In the genomic region with DNA sequence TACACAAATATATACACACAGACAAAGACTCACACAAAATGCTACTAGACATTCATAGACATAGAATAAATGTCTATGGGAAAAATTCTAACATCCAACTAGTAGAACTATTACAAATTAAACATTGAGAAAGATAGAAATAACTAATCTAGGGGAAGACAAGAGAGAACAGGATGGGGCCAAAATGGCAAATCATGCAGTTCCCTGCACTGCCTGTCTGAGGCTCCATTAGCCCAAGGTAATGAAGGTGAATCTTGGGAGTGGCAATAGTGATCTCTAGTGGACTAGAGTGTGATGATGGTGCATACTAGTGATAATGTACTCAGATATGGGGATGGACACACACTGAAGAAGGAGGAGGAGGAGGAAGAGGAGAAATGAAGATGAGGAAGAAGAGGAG, we compare ENCODE assay signal across 30 mouse cellular contexts. TPM values are rescaled to one million over a fixed set of nuclear protein-coding genes. Genes with fewer than 3 reads are reported as not detected.
DNase-seq lines count a peak whose midpoint lies in the region; ATAC-seq and TF ChIP-seq lines count a peak whose summit lies in the region.
"Had no signal": no experiment of that assay in that cellular context is flagged by ENCODE, and none has a peak within 500 bp of the region (broad histone marks: within the 10 kb centered on the region; RNA-seq: fewer than 3 reads in every experiment).

No protein-coding gene starts in this region.

- no peak overlapping the region for H3K27ac ChIP-seq in forebrain, postnatal 0 days (ENCODE audit: low read depth, low read length)
- no peak overlapping the region for H3K27ac ChIP-seq in forebrain, embryonic 13.5 days
- H3K27ac ChIP-seq in kidney, adult 2 months (ENCODE audit: insufficient read depth, low read depth, low read length) = no peak overlapping the region
- no peak overlapping the region for H3K27ac ChIP-seq in lung, postnatal 0 days (ENCODE audit: low read length)
- H3K27ac ChIP-seq in stomach, postnatal 0 days (replicated peaks) = no peak overlapping the region
- H3K27ac ChIP-seq: embryonic facial prominence, embryonic 13.5 days; forebrain, embryonic 10.5 days; hindbrain, embryonic 14.5 days; liver, embryonic 15.5 days; lung, embryonic 15.5 days; midbrain, embryonic 13.5 days had no signal

- no peaks in the 10 kb centered on the region for H3K27me3 ChIP-seq in forebrain, postnatal 0 days (ENCODE audit: insufficient read depth, low read length)
- H3K27me3 ChIP-seq in forebrain, embryonic 13.5 days = no peaks in the 10 kb centered on the region
- H3K27me3 ChIP-seq in kidney, adult 2 months (replicated peaks; ENCODE audit: control insufficient read depth, insufficient read depth, low read length) = no peaks in the 10 kb centered on the region
- H3K27me3 ChIP-seq in lung, postnatal 0 days (replicated peaks; ENCODE audit: insufficient read depth, low read length) = no peaks in the 10 kb centered on the region
- no peaks in the 10 kb centered on the region for H3K27me3 ChIP-seq in stomach, postnatal 0 days (ENCODE audit: control insufficient read depth, insufficient read depth, low read length)
- H3K27me3 ChIP-seq: embryonic facial prominence, embryonic 13.5 days; liver, embryonic 15.5 days; lung, embryonic 15.5 days; megakaryocyte, embryonic 14.5 days; midbrain, embryonic 13.5 days had no signal

- no peak for DNase-seq in forebrain, postnatal 0 days
- DNase-seq in kidney, adult 2 months = no peak
- no peak for DNase-seq in kidney, postnatal 14 days
- DNase-seq in lung, postnatal 0 days (ENCODE audit: low spot score) = no peak
- DNase-seq in lung, postnatal 14 days = no peak
- no peak for DNase-seq in stomach, postnatal 0 days (ENCODE audit: low spot score)
- no peak for DNase-seq in gastrocnemius, postnatal 14 days
- DNase-seq: adrenal gland, postnatal 14 days; cerebellum, adult 11-12 months; cerebellum, adult 9-11 months; heart, postnatal 4 days; kidney, postnatal 36 days; layer of hippocampus, postnatal 36 days; left cerebral cortex, postnatal 4 days; lung, postnatal 4 days; right cerebral cortex, adult 18-20 months; spleen, adult 18-20 months; thymus, adult 2 months; thymus, postnatal 36 days had no signal

- H3K9me3 ChIP-seq in forebrain, postnatal 0 days (ENCODE audit: low read length) = no peaks in the 10 kb centered on the region
- no peaks in the 10 kb centered on the region for H3K9me3 ChIP-seq in forebrain, embryonic 13.5 days (replicated peaks)
- no peaks in the 10 kb centered on the region for H3K9me3 ChIP-seq in lung, postnatal 0 days (ENCODE audit: low read length)
- H3K9me3 ChIP-seq in stomach, postnatal 0 days (ENCODE audit: control insufficient read depth, low read length) = no peaks in the 10 kb centered on the region
- H3K9me3 ChIP-seq: liver, embryonic 15.5 days; lung, embryonic 15.5 days; midbrain, embryonic 13.5 days had no signal

- no peak for ATAC-seq in forebrain, postnatal 0 days
- no peak for ATAC-seq in forebrain, embryonic 13.5 days
- ATAC-seq in lung, postnatal 0 days = no peak
- ATAC-seq in stomach, postnatal 0 days (ENCODE audit: low FRiP score, low TSS enrichment) = no peak
- ATAC-seq: forebrain, embryonic 16.5 days; midbrain, embryonic 13.5 days had no signal

- no peak overlapping the region for H3K9ac ChIP-seq in forebrain, postnatal 0 days
- H3K9ac ChIP-seq in forebrain, embryonic 13.5 days = no peak overlapping the region
- no peak overlapping the region for H3K9ac ChIP-seq in lung, postnatal 0 days (replicated peaks; ENCODE audit: low read depth)
- no peak overlapping the region for H3K9ac ChIP-seq in stomach, postnatal 0 days (ENCODE audit: low read length)
- H3K9ac ChIP-seq: embryonic facial prominence, embryonic 13.5 days; hindbrain, embryonic 14.5 days; liver, embryonic 15.5 days; lung, embryonic 15.5 days; midbrain, embryonic 13.5 days had no signal

- no peak overlapping the region for H3K4me2 ChIP-seq in forebrain, postnatal 0 days (ENCODE audit: low read depth)
- H3K4me2 ChIP-seq in forebrain, embryonic 13.5 days = no peak overlapping the region
- H3K4me2 ChIP-seq in lung, postnatal 0 days (replicated peaks; ENCODE audit: low read depth, low read length) = no peak overlapping the region
- H3K4me2 ChIP-seq in stomach, postnatal 0 days (replicated peaks; ENCODE audit: low read depth) = no peak overlapping the region
- H3K4me2 ChIP-seq: embryonic facial prominence, embryonic 13.5 days; heart, embryonic 11.5 days; hindbrain, embryonic 14.5 days; liver, embryonic 15.5 days; lung, embryonic 15.5 days; midbrain, embryonic 13.5 days had no signal

- intact Hi-C loops in gastrocnemius, postnatal 14 days (cut with DNase I; ENCODE audit: low total_unique reads) = no loop called here

- no peaks in the 10 kb centered on the region for H3K4me1 ChIP-seq in forebrain, postnatal 0 days (ENCODE audit: insufficient read depth)
- no peaks in the 10 kb centered on the region for H3K4me1 ChIP-seq in forebrain, embryonic 13.5 days
- no peaks in the 10 kb centered on the region for H3K4me1 ChIP-seq in kidney, adult 2 months (ENCODE audit: control insufficient read depth, insufficient read depth, low read length)
- no peaks in the 10 kb centered on the region for H3K4me1 ChIP-seq in lung, postnatal 0 days (ENCODE audit: insufficient read depth, low read depth, low read length)
- no peaks in the 10 kb centered on the region for H3K4me1 ChIP-seq in stomach, postnatal 0 days (replicated peaks; ENCODE audit: control insufficient read depth, insufficient read depth)
- H3K4me1 ChIP-seq: embryonic facial prominence, embryonic 13.5 days; liver, embryonic 15.5 days; lung, embryonic 15.5 days; megakaryocyte, embryonic 14.5 days had no signal

- no peak for TF ChIP-seq EP300 in lung, postnatal 0 days (IDR thresholded peaks at IDR 0.05)
- no peak for TF ChIP-seq EP300 in stomach, postnatal 0 days (optimal IDR thresholded peaks at IDR 0.05)

- TF ChIP-seq POLR2A in kidney, adult 2 months (IDR thresholded peaks at IDR 0.05; ENCODE audit: low read depth, low read length) = no peak

- H3K36me3 ChIP-seq in forebrain, postnatal 0 days (ENCODE audit: insufficient read depth) = no peaks in the 10 kb centered on the region
- no peaks in the 10 kb centered on the region for H3K36me3 ChIP-seq in forebrain, embryonic 13.5 days (ENCODE audit: poor library complexity, severe bottlenecking)
- no peaks in the 10 kb centered on the region for H3K36me3 ChIP-seq in kidney, adult 2 months (ENCODE audit: control insufficient read depth, insufficient read depth, low read length)
- no peaks in the 10 kb centered on the region for H3K36me3 ChIP-seq in lung, postnatal 0 days (ENCODE audit: insufficient read depth, low read length)
- H3K36me3 ChIP-seq in stomach, postnatal 0 days (ENCODE audit: control insufficient read depth, insufficient read depth, low read length) = no peaks in the 10 kb centered on the region
- H3K36me3 ChIP-seq: embryonic facial prominence, embryonic 13.5 days; forebrain, embryonic 10.5 days; liver, embryonic 15.5 days; lung, embryonic 15.5 days; midbrain, embryonic 13.5 days had no signal

- TF ChIP-seq CTCF in forebrain, postnatal 0 days (IDR thresholded peaks at IDR 0.05; ENCODE audit: low read depth) = peak; percentile 18; the same call in 1 of the 2 replicates
- peak; percentile 30; the same call in 1 of the 2 replicates for TF ChIP-seq CTCF in kidney, adult 2 months (conservative IDR thresholded peaks at IDR 0.05; ENCODE audit: insufficient read depth, insufficient read length, low read depth, low read length)
- peak; percentile 16; the same call in 1 of the 2 replicates for TF ChIP-seq CTCF in lung, postnatal 0 days (IDR thresholded peaks at IDR 0.05)
- TF ChIP-seq CTCF in stomach, postnatal 0 days (IDR thresholded peaks at IDR 0.05; ENCODE audit: low read depth) = peak; percentile 44

- no peak overlapping the region for H3K4me3 ChIP-seq in forebrain, postnatal 0 days (ENCODE audit: low read depth, low read length)
- H3K4me3 ChIP-seq in forebrain, embryonic 13.5 days = no peak overlapping the region
- no peak overlapping the region for H3K4me3 ChIP-seq in kidney, adult 2 months (ENCODE audit: insufficient read depth, low read depth, low read length)
- no peak overlapping the region for H3K4me3 ChIP-seq in lung, postnatal 0 days (ENCODE audit: low read depth, low read length)
- no peak overlapping the region for H3K4me3 ChIP-seq in stomach, postnatal 0 days (ENCODE audit: low read depth, low read length)
- H3K4me3 ChIP-seq: embryonic facial prominence, embryonic 13.5 days; forebrain, embryonic 10.5 days; liver, embryonic 15.5 days; lung, embryonic 15.5 days; megakaryocyte, embryonic 14.5 days; midbrain, embryonic 13.5 days had no signal

RNA-seq across cellular contexts. Expression of a gene that starts 47.0 kb away (rescaled TPM):
- total RNA-seq in forebrain, postnatal 0 days (2014; rRNA removed) = 0.95 and 1.3 TPM in 2 replicates
- 1.1 and 1.3 TPM in 2 replicates for polyA plus RNA-seq in forebrain, postnatal 0 days (2015; fragmentation: Nextera tagmentation; extraction: Ambion mirVana)
- polyA plus RNA-seq in forebrain, embryonic 13.5 days (2015; fragmentation: Nextera tagmentation; extraction: Ambion mirVana) = 0.87 and 1.3 TPM in 2 replicates
- polyA plus RNA-seq in kidney, adult 2 months (2012; rRNA removed) = 4.5 and 4.6 TPM in 2 replicates
- 6.3 and 7.3 TPM in 2 replicates for polyA plus RNA-seq in lung, postnatal 0 days (2015; fragmentation: Nextera tagmentation; extraction: Ambion mirVana)
- polyA plus RNA-seq in stomach, postnatal 0 days (2015; fragmentation: Nextera tagmentation; extraction: Ambion mirVana) = 2.9 and 3.2 TPM in 2 replicates
- total RNA-seq in gastrocnemius, postnatal 14 days (2021) = 1 to 10 TPM; 2.4 to 3.5 TPM
- total RNA-seq: MEL had no signal

RNA-seq across cellular contexts. Expression of a gene that starts 49.7 kb away (rescaled TPM):
- 66.9 and 88.8 TPM in 2 replicates for total RNA-seq in forebrain, postnatal 0 days (2014; rRNA removed)
- 20.8 and 33.2 TPM in 2 replicates for polyA plus RNA-seq in forebrain, postnatal 0 days (2015; fragmentation: Nextera tagmentation; extraction: Ambion mirVana)
- polyA plus RNA-seq in forebrain, embryonic 13.5 days (2015; fragmentation: Nextera tagmentation; extraction: Ambion mirVana) = 101 and 107 TPM in 2 replicates
- 13.9 and 22.1 TPM in 2 replicates for polyA plus RNA-seq in kidney, adult 2 months (2012; rRNA removed)
- polyA plus RNA-seq in lung, postnatal 0 days (2015; fragmentation: Nextera tagmentation; extraction: Ambion mirVana) = 5.8 and 7.0 TPM in 2 replicates
- 19.0 and 21.1 TPM in 2 replicates for polyA plus RNA-seq in stomach, postnatal 0 days (2015; fragmentation: Nextera tagmentation; extraction: Ambion mirVana)
- 10 to 100 TPM; 16.9 to 17.3 TPM for total RNA-seq in gastrocnemius, postnatal 14 days (2021)
- total RNA-seq: MEL had no signal
